Mouse (Mus musculus) neural tube, embryonic 14.5 days (tissue): ENCODE measurements at regions not wholly inside any gene's neighbourhood (a gene's known extent, or its start where the extent isn't known, plus 50 kb on each side); places are given as distances from the start of the nearest gene placed in this dataset.
A peak's percentile ranks its signal among the peaks of the same experiment; 100 is the strongest.

Experiments
- ATAC-seq: fragments of 200-750 bp; cut with Nextera tagmentation; 2 replicates; pipeline ENCODE4 v1.8.0; 2017; ENCODE audit warnings: low read depth, mild to moderate bottlenecking, moderate TSS enrichment, moderate library complexity
- H3K27ac ChIP-seq: fragments of 300-500 bp; sonication (generic); 2 replicates; pipeline ENCODE4 v1.5.1; 2014; ENCODE audit warnings: low read depth, mild to moderate bottlenecking, control low read depth, low read length, moderate library complexity, mixed read lengths
- H3K27me3 ChIP-seq: fragments of 300-500 bp; sonication (generic); 2 replicates; pipeline ENCODE4 v1.6.1; 2014; ENCODE audit warnings: low read length; ENCODE audit not compliant: control insufficient read depth, insufficient read depth
- H3K36me3 ChIP-seq: fragments of 300-500 bp; sonication (generic); 2 replicates; pipeline ENCODE4 v1.6.1; 2014; ENCODE audit warnings: low read length, mixed read lengths; ENCODE audit not compliant: control insufficient read depth, insufficient read depth
- H3K4me1 ChIP-seq: fragments of 300-500 bp; sonication (generic); 2 replicates; pipeline ENCODE4 v1.6.1; 2014; ENCODE audit warnings: low read length; ENCODE audit not compliant: control insufficient read depth, insufficient read depth
- H3K4me2 ChIP-seq: fragments of 300-500 bp; sonication (generic); 2 replicates; pipeline ENCODE4 v1.6.1; 2014; ENCODE audit warnings: mild to moderate bottlenecking, low read depth, low read length, control low read depth
- H3K4me3 ChIP-seq: fragments of 300-500 bp; sonication (generic); 2 replicates; pipeline ENCODE4 v1.5.1; 2014; ENCODE audit warnings: low read depth, low read length, control low read depth, mixed read lengths
- H3K9ac ChIP-seq: fragments of 300-500 bp; sonication (generic); replicated peaks from 2 replicates; pipeline ENCODE4 v1.6.1; 2014; ENCODE audit warnings: low read depth, mild to moderate bottlenecking, control low read depth, low read length, mixed read lengths
- H3K9me3 ChIP-seq: fragments of 300-500 bp; sonication (generic); 2 replicates; pipeline ENCODE4 v1.6.1; 2016; ENCODE audit warnings: low read length; ENCODE audit not compliant: control insufficient read depth
- WGBS: fragments of 180-500 bp; shearing (Covaris S2); extraction: QIAGEN DNeasy Blood & Tissue Kit; methylation state at CpG from one replicate; pipeline ENCODE4 v1.1.7; 2014; 5-methylcytosine and 5-hydroxymethylcytosine counted together

- H3K27me3 ChIP-seq: no peaks in the 10 kb centered on the region
- H3K36me3 ChIP-seq: no peaks in the 10 kb centered on the region
- H3K4me2 ChIP-seq: no peak overlapping the region
- H3K9ac ChIP-seq: no peak overlapping the region
- no peak overlapping the region for H3K4me3 ChIP-seq
- H3K9me3 ChIP-seq: no peaks in the 10 kb centered on the region
- no peak for ATAC-seq
- H3K27ac ChIP-seq: no peak overlapping the region
- no peaks in the 10 kb centered on the region for H3K4me1 ChIP-seq
Measured at GRCm38 (mm10) chr3:115655020-115655419, 59.9 kb downstream of the S1pr1 start.

- WGBS: 87% methylated on average over 5 of the region's 5 CpGs
- H3K4me3 ChIP-seq: no peak overlapping the region
- ATAC-seq: no peak
- H3K27me3 ChIP-seq: no peaks in the 10 kb centered on the region
- no peak overlapping the region for H3K9ac ChIP-seq
- H3K27ac ChIP-seq: no peak overlapping the region
- H3K36me3 ChIP-seq: no peaks in the 10 kb centered on the region
- H3K4me1 ChIP-seq: no peaks in the 10 kb centered on the region
- H3K4me2 ChIP-seq: no peak overlapping the region
- no peaks in the 10 kb centered on the region for H3K9me3 ChIP-seq
Measured at GRCm38 (mm10) chr3:115652236-115652635, 62.6 kb downstream of the S1pr1 start.

- WGBS: 67% methylated on average over 3 of the region's 3 CpGs
- H3K9ac ChIP-seq: no peak overlapping the region
- no peaks in the 10 kb centered on the region for H3K36me3 ChIP-seq
- H3K4me2 ChIP-seq: no peak overlapping the region
- H3K27ac ChIP-seq: no peak overlapping the region
- H3K4me1 ChIP-seq: no peaks in the 10 kb centered on the region
- H3K27me3 ChIP-seq: no peaks in the 10 kb centered on the region
- H3K4me3 ChIP-seq: no peak overlapping the region
- H3K9me3 ChIP-seq: no peaks in the 10 kb centered on the region
- ATAC-seq: no peak
Measured at GRCm38 (mm10) chr3:115649338-115650117, 65.3 kb downstream of the S1pr1 start.

GRCm38 (mm10) chr3:115646993-115647392 is 67.9 kb downstream of the S1pr1 start:
- Histone ChIP-seq H3K4me3 (no peak overlapping the region), H3K9ac (no peak overlapping the region), H3K4me2 (no peak overlapping the region), H3K9me3 (no peaks in the 10 kb centered on the region), H3K36me3 (no peaks in the 10 kb centered on the region), H3K27me3 (no peaks in the 10 kb centered on the region), H3K27ac (no peak overlapping the region), H3K4me1 (peaks cover 2% of the 10 kb centered on the region)
- WGBS: 53% methylated on average over 7 of the region's 7 CpGs
- ATAC-seq: no peak

- H3K4me1 ChIP-seq: peaks cover 4% of the 10 kb centered on the region
- H3K27me3 ChIP-seq: no peaks in the 10 kb centered on the region
- H3K27ac ChIP-seq: no peak overlapping the region
- H3K4me2 ChIP-seq: no peak overlapping the region
- 86% methylated on average over 5 of the region's 5 CpGs for WGBS
- H3K9me3 ChIP-seq: no peaks in the 10 kb centered on the region
- ATAC-seq: no peak
- H3K9ac ChIP-seq: no peak overlapping the region
- no peak overlapping the region for H3K4me3 ChIP-seq
- H3K36me3 ChIP-seq: no peaks in the 10 kb centered on the region
Measured at GRCm38 (mm10) chr3:115644307-115644706, 70.6 kb downstream of the S1pr1 start.

GRCm38 (mm10) chr3:115642846-115643260 is 72.0 kb downstream of the S1pr1 start:
- Histone ChIP-seq H3K9me3 (no peaks in the 10 kb centered on the region), H3K9ac (no peak overlapping the region), H3K4me1 (peaks cover 4% of the 10 kb centered on the region), H3K36me3 (no peaks in the 10 kb centered on the region), H3K27ac (no peak overlapping the region), H3K27me3 (no peaks in the 10 kb centered on the region), H3K4me2 (peak overlapping the region; percentile 58), H3K4me3 (peak overlapping the region; percentile 36)
- 9% methylated on average over 11 of the region's 11 CpGs for WGBS
- peak; percentile 5; the same call in 1 of the 2 replicates for ATAC-seq

GRCm38 (mm10) chr3:115642001-115642845 is 72.6 kb downstream of the S1pr1 start:
- peak overlapping the region; percentile 64; the same call in 1 of the 2 replicates for H3K27ac ChIP-seq
- H3K36me3 ChIP-seq: no peaks in the 10 kb centered on the region
- peak overlapping the region; percentile 36 for H3K4me3 ChIP-seq
- 9% methylated on average over 26 of the region's 26 CpGs for WGBS
- peak overlapping the region; percentile 39 for H3K9ac ChIP-seq
- no peaks in the 10 kb centered on the region for H3K9me3 ChIP-seq
- peak; percentile 82 for ATAC-seq
- peak overlapping the region; percentile 58 for H3K4me2 ChIP-seq
- no peaks in the 10 kb centered on the region for H3K27me3 ChIP-seq
- H3K4me1 ChIP-seq: peaks cover 4% of the 10 kb centered on the region

GRCm38 (mm10) chr3:115641411-115641810 is 73.5 kb downstream of the S1pr1 start:
- Histone ChIP-seq H3K9me3 (no peaks in the 10 kb centered on the region), H3K36me3 (no peaks in the 10 kb centered on the region), H3K27ac (no peak overlapping the region), H3K9ac (no peak overlapping the region), H3K4me2 (no peak overlapping the region), H3K27me3 (no peaks in the 10 kb centered on the region), H3K4me1 (peaks cover 4% of the 10 kb centered on the region), H3K4me3 (no peak overlapping the region)
- WGBS: 56% methylated on average over 6 of the region's 6 CpGs
- ATAC-seq: no peak

GRCm38 (mm10) chr3:115635487-115635886 is 79.4 kb downstream of the S1pr1 start:
- Histone ChIP-seq H3K4me2 (no peak overlapping the region), H3K9ac (no peak overlapping the region), H3K36me3 (no peaks in the 10 kb centered on the region), H3K9me3 (no peaks in the 10 kb centered on the region), H3K4me3 (no peak overlapping the region), H3K4me1 (peaks cover 6% of the 10 kb centered on the region; the same call in 1 of the 2 replicates), H3K27me3 (no peaks in the 10 kb centered on the region), H3K27ac (no peak overlapping the region)
- no peak for ATAC-seq
- 93% methylated on average over 4 of the region's 4 CpGs for WGBS
